Mouse (Mus musculus): Measurements from ENCODE around the gene Mavs. TPM values are rescaled to one million over a fixed set of nuclear protein-coding genes. Genes with fewer than 3 reads are reported as not detected.
A peak's percentile ranks its signal among the peaks of the same experiment; 100 is the strongest.

The Mavs gene
- polyA plus RNA-seq, 1 experiment from 2014 or later = 29.7 TPM

DNA sequence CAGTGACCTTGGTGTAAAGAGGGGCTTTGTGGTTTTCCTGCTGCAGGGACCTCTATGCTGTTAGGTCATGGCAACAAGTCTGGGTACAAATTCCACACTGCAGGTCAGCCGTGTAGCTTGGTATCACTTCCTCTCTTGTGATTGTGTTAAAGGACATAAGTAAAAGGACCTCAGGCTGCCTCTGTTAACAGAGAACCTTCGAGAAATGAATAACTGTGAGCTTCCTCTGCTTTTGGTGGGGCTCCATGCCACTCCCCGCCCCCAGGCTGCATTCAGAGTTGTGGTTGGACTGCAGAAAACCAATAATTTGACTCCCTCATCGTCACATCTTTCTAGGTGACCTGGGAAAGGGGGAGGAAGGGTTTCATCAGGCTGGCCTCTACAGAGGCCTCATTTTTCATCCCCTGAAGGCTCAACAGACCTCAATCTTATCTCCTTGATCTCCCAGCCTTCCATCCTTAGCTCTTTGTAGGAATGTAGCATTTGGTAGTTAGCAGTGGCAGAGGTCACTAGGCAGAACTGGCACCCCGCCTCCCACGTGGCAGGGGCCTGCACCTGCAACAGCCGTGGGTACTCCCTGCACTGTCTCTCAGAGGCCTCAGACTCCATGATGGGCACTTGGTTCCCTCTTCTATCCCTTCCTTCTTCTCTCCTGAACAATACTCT, 1.2 kb downstream of the Mavs start:
- H3K9me3 ChIP-seq (ENCODE audit: control insufficient read depth, low read length) = no peaks in the 10 kb centered on the region
- H3K4me1 ChIP-seq (replicated peaks; ENCODE audit: control insufficient read depth, insufficient read depth, low read length) = peaks cover 39% of the 10 kb centered on the region
- peak overlapping the region; percentile 88 for H3K9ac ChIP-seq (ENCODE audit: low read depth, low read length)
- peak overlapping the region; percentile 81 for H3K4me3 ChIP-seq (ENCODE audit: low read depth, low read length)
- ATAC-seq (replicated peaks; ENCODE audit: low FRiP score) (no peak), DNase-seq (ENCODE audit: low spot score) (no peak)
- no peaks in the 10 kb centered on the region for H3K27me3 ChIP-seq (replicated peaks; ENCODE audit: control insufficient read depth, insufficient read depth, low read length)
- peak overlapping the region; percentile 81 for H3K27ac ChIP-seq (ENCODE audit: low read depth, low read length)
- WGBS = 54% methylated on average over 7 of the region's 7 CpGs
- peaks cover 7% of the 10 kb centered on the region; the same call in 1 of the 2 replicates for H3K36me3 ChIP-seq (ENCODE audit: control insufficient read depth, insufficient read depth, low read length)
- peak overlapping the region; percentile 96 for H3K4me2 ChIP-seq

DNA sequence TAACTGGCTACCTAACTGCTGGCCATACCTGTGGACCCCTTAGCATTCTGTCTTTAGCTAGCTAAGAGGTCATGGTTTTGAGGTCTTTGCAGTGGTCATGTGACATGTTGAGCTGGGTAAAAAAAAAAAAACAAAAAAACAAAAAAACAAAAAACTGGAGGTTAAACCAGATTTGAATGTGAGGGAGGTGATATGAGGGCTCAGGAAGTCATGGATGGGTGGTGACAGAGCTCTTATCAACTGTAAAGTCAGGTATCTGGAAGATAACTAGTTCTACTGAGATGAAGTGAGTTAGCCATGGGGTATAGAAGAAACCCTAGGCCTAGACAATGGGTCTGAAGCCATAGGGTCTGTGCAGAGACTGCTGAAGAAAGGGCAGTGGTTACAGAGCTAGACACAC, 8.3 kb downstream of the Mavs start:
- DNase-seq (ENCODE audit: low spot score) (no peak), ATAC-seq (replicated peaks; ENCODE audit: low FRiP score) (no peak)
- no peaks in the 10 kb centered on the region for H3K9me3 ChIP-seq (ENCODE audit: control insufficient read depth, low read length)
- peaks cover 22% of the 10 kb centered on the region for H3K4me1 ChIP-seq (replicated peaks; ENCODE audit: control insufficient read depth, insufficient read depth, low read length)
- H3K9ac ChIP-seq (ENCODE audit: low read depth, low read length) = no peak overlapping the region
- H3K36me3 ChIP-seq (ENCODE audit: control insufficient read depth, insufficient read depth, low read length) = peaks cover 40% of the 10 kb centered on the region
- no peak overlapping the region for H3K4me2 ChIP-seq
- no peak overlapping the region for H3K4me3 ChIP-seq (ENCODE audit: low read depth, low read length)
- H3K27me3 ChIP-seq (replicated peaks; ENCODE audit: control insufficient read depth, insufficient read depth, low read length) = no peaks in the 10 kb centered on the region
- peak overlapping the region; percentile 46 for H3K27ac ChIP-seq (ENCODE audit: low read depth, low read length)

DNA sequence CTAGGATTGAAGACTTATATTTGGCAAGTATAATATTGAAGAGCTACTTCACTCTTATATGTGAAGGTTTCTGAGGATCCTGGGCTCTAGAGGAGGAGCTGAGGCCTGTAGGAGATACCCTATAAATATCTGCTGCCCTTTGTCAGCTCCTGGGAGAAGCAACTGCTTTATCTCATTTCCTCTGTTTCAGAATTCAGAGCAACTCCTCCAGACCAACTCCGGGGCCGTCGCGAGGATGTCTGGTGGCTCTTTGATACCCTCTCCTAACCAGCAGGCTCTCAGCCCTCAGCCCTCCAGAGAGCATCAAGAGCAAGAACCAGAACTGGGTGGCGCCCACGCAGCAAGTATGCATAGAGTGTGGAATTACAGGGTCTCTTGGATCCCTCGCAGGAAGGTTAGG, 9.1 kb downstream of the Mavs start:
- peak; percentile 68 for ATAC-seq (replicated peaks; ENCODE audit: low FRiP score)
- peak overlapping the region; percentile 46 for H3K27ac ChIP-seq (ENCODE audit: low read depth, low read length)

DNA sequence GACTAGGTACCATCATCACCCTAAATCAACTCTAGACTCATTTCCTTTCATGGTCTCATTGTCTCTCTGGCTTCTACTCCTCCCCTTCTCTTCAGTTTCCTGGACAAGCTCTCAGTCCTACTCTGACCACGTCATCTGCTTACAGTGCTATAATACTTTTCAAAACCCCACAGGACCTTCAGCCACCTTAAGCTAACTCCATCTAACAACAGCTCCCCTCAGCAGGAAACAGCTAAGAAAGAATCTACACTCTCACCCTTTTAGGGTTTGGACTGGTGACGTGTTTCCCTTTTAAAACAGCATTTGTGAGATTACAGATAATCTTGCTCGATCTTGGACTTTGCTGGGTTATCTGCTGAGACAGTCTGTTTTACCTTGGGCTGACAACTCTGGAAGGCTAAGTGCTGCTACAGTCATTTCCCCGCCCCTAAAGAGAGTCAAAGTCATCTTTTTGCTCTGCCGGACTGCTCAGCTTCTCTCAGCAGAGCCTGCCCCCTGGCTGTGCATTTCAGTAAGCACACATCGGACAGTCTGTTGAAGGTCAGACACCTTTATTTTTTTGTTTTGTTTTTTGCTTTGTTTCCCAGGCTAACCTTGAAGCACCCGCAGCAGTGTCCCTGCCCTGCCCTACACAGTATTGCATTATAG, 19.9 kb downstream of the Mavs start:
- H3K4me3 ChIP-seq (ENCODE audit: low read depth, low read length) = no peak overlapping the region; the same call in 1 of the 2 replicates

More for the DNA sequence above, 9.1 kb downstream of the Mavs start:
- H3K4me1 ChIP-seq (replicated peaks; ENCODE audit: control insufficient read depth, insufficient read depth, low read length) = peaks cover 22% of the 10 kb centered on the region
- H3K4me3 ChIP-seq (ENCODE audit: low read depth, low read length) = no peak overlapping the region
- H3K9me3 ChIP-seq (ENCODE audit: control insufficient read depth, low read length) = no peaks in the 10 kb centered on the region
- no peak overlapping the region for H3K4me2 ChIP-seq
- no peak for DNase-seq (ENCODE audit: low spot score)
- WGBS = 48% methylated on average over 7 of the region's 7 CpGs
- peaks cover 40% of the 10 kb centered on the region for H3K36me3 ChIP-seq (ENCODE audit: control insufficient read depth, insufficient read depth, low read length)
- H3K27me3 ChIP-seq (replicated peaks; ENCODE audit: control insufficient read depth, insufficient read depth, low read length) = no peaks in the 10 kb centered on the region
- no peak overlapping the region for H3K9ac ChIP-seq (ENCODE audit: low read depth, low read length)

DNA sequence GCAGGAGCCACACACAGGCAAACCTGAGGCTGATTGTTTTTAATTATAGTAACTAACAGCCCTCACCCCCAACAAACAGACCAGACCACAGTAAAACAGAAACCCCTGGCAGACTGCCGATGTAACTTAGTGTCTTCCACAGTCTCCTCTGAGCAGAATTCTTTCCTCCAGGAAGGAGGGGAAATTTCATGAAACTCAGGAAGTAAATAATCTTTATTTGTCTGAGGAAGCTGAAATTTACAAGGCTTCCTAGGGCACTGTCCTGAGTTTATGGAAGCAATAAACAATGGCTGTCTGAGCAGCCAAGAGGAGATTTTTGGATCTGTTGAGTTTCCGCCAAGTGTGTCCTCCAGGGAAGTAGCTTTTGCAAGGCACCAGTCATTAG, 20.5 kb downstream of the Mavs start:
- ATAC-seq (replicated peaks; ENCODE audit: low FRiP score) (no peak), DNase-seq (ENCODE audit: low spot score) (no peak)
- H3K9ac ChIP-seq (ENCODE audit: low read depth, low read length) = peak overlapping the region; percentile 15; the same call in 1 of the 2 replicates
- peak overlapping the region; percentile 39 for H3K4me2 ChIP-seq
- H3K4me1 ChIP-seq (replicated peaks; ENCODE audit: control insufficient read depth, insufficient read depth, low read length) = peaks cover 25% of the 10 kb centered on the region
- no peaks in the 10 kb centered on the region for H3K36me3 ChIP-seq (ENCODE audit: control insufficient read depth, insufficient read depth, low read length)
- H3K4me3 ChIP-seq (ENCODE audit: low read depth, low read length) = no peak overlapping the region; the same call in 1 of the 2 replicates
- no peaks in the 10 kb centered on the region for H3K9me3 ChIP-seq (ENCODE audit: control insufficient read depth, low read length)
- H3K27ac ChIP-seq (ENCODE audit: low read depth, low read length) = no peak overlapping the region; the same call in 1 of the 2 replicates
- no peaks in the 10 kb centered on the region for H3K27me3 ChIP-seq (replicated peaks; ENCODE audit: control insufficient read depth, insufficient read depth, low read length)
- 67% methylated on average over 2 of the region's 2 CpGs for WGBS

More for the DNA sequence above, 19.9 kb downstream of the Mavs start:
- H3K36me3 ChIP-seq (ENCODE audit: control insufficient read depth, insufficient read depth, low read length) = no peaks in the 10 kb centered on the region
- peak; percentile 84 for ATAC-seq (replicated peaks; ENCODE audit: low FRiP score)
- H3K4me2 ChIP-seq = peak overlapping the region; percentile 39
- DNase-seq (ENCODE audit: low spot score) = no peak
- H3K27me3 ChIP-seq (replicated peaks; ENCODE audit: control insufficient read depth, insufficient read depth, low read length) = no peaks in the 10 kb centered on the region
- H3K27ac ChIP-seq (ENCODE audit: low read depth, low read length) = no peak overlapping the region; the same call in 1 of the 2 replicates
- peaks cover 23% of the 10 kb centered on the region for H3K4me1 ChIP-seq (replicated peaks; ENCODE audit: control insufficient read depth, insufficient read depth, low read length)
- H3K9me3 ChIP-seq (ENCODE audit: control insufficient read depth, low read length) = no peaks in the 10 kb centered on the region
- H3K9ac ChIP-seq (ENCODE audit: low read depth, low read length) = peak overlapping the region; percentile 15; the same call in 1 of the 2 replicates
- whole genome bisulfite sequencing = 11% methylated on average over 7 of the region's 7 CpGs

DNA sequence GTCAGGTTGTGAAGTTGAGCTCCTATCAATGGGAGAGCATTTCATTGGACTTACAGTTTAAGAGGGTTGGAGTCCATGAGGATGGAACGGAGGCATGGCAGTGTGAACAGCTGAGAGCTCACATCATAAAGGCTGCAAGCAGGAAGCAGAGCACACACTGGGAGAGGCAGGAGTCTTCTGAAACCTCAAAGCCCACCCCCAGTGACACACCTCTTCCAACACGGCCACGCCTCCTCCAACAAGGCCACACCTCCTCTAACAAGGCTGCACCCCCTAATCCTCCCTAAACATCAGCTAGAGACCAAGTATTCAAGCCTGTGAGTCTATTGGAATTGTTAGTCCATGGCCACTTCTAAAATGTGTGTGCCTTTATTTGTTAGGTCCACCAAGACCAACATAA, 21.9 kb downstream of the Mavs start:
- H3K4me1 ChIP-seq (replicated peaks; ENCODE audit: control insufficient read depth, insufficient read depth, low read length) = peaks cover 39% of the 10 kb centered on the region
- peak; percentile 16; the same call in 1 of the 2 replicates for ATAC-seq (replicated peaks; ENCODE audit: low FRiP score)

DNA sequence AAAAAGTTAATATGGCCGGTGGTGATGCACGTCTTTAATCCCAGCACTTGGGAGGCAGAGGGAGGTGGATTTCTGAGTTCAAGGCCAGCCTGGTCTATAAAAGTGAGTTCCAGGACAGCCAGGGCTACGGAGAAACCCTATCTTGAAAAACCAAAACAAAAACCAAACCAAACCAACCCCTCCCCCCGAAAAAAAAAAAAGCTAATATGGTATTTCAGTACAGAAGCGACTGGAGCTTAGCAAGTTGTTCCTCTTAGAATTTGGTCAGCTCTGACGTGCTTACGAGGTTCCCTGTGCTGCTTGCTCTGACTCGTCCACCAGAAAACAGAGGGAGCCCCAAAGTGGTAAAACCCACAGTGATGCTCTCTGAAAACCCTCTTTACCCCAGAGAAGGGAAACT, 24.8 kb downstream of the Mavs start:
- ATAC-seq (replicated peaks; ENCODE audit: low FRiP score) (no peak), DNase-seq (ENCODE audit: low spot score) (no peak)
- H3K4me2 ChIP-seq = no peak overlapping the region
- H3K9ac ChIP-seq (ENCODE audit: low read depth, low read length) = no peak overlapping the region
- H3K36me3 ChIP-seq (ENCODE audit: control insufficient read depth, insufficient read depth, low read length) = no peaks in the 10 kb centered on the region
- H3K4me1 ChIP-seq (replicated peaks; ENCODE audit: control insufficient read depth, insufficient read depth, low read length) = peaks cover 45% of the 10 kb centered on the region
- no peaks in the 10 kb centered on the region for H3K9me3 ChIP-seq (ENCODE audit: control insufficient read depth, low read length)
- H3K27ac ChIP-seq (ENCODE audit: low read depth, low read length) = no peak overlapping the region
- WGBS = 74% methylated on average over 8 of the region's 8 CpGs
- H3K27me3 ChIP-seq (replicated peaks; ENCODE audit: control insufficient read depth, insufficient read depth, low read length) = no peaks in the 10 kb centered on the region
- H3K4me3 ChIP-seq (ENCODE audit: low read depth, low read length) = no peak overlapping the region

More for the DNA sequence above, 21.9 kb downstream of the Mavs start:
- H3K27me3 ChIP-seq (replicated peaks; ENCODE audit: control insufficient read depth, insufficient read depth, low read length) = no peaks in the 10 kb centered on the region
- H3K36me3 ChIP-seq (ENCODE audit: control insufficient read depth, insufficient read depth, low read length) = no peaks in the 10 kb centered on the region
- H3K27ac ChIP-seq (ENCODE audit: low read depth, low read length) = no peak overlapping the region
- WGBS = 53% methylated on average over 3 of the region's 3 CpGs
- 0 out of 2 replicates have a peak overlapping the region, but pooled peaks have one; percentile 14 for H3K4me2 ChIP-seq
- no peak overlapping the region for H3K9ac ChIP-seq (ENCODE audit: low read depth, low read length)
- H3K9me3 ChIP-seq (ENCODE audit: control insufficient read depth, low read length) = no peaks in the 10 kb centered on the region
- no peak overlapping the region for H3K4me3 ChIP-seq (ENCODE audit: low read depth, low read length)
- no peak for DNase-seq (ENCODE audit: low spot score)

DNA sequence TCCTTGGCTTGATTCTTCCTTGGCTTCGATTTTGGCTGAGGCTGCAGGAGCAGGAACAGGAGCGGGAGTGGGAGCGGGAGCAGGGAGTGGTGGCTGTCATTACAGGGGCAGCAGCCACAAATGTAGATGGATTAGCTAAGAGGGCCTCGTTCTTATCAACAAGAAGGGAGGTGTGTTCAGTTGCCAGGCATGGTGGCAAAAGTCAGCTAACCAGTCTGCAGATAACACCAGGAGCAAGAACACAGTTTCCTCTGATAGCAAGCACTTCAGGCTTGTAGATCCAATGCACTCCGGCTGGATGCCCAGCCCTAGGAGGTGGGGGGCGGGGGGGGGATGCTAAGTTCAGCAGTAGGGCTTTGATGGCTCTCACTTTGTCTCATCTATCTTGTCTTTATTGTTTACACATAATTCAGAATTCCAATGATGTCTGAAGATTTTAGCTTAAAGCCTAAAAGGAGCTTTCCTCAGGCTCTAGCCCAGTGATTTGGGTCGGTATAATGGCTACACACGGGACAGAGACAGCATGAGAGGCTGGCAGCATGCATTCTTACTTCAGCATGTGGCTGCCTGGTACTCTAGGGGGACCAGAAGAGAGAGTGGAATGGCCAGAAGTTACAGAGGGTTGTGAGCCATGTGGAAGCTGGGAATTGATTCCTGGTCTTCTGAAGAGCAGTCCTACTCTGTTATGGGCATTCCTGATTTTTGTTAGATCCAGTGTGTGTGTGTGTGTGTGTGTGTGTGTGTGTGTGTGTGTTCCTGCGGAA, 26.9 kb downstream of the Mavs start:
- peak overlapping the region; percentile 77 for H3K4me2 ChIP-seq
- peaks cover 43% of the 10 kb centered on the region for H3K4me1 ChIP-seq (replicated peaks; ENCODE audit: control insufficient read depth, insufficient read depth, low read length)
- H3K4me3 ChIP-seq (ENCODE audit: low read depth, low read length) = peak overlapping the region; percentile 14; the same call in 1 of the 2 replicates
- H3K36me3 ChIP-seq (ENCODE audit: control insufficient read depth, insufficient read depth, low read length) = no peaks in the 10 kb centered on the region
- ATAC-seq (replicated peaks; ENCODE audit: low FRiP score) (peak; percentile 47), DNase-seq (ENCODE audit: low spot score) (no peak)
- H3K27ac ChIP-seq (ENCODE audit: low read depth, low read length) = peak overlapping the region; percentile 68
- H3K9me3 ChIP-seq (ENCODE audit: control insufficient read depth, low read length) = no peaks in the 10 kb centered on the region
- H3K9ac ChIP-seq (ENCODE audit: low read depth, low read length) = peak overlapping the region; percentile 39; the same call in 1 of the 2 replicates
- 29% methylated on average over 9 of the region's 9 CpGs for WGBS
- H3K27me3 ChIP-seq (replicated peaks; ENCODE audit: control insufficient read depth, insufficient read depth, low read length) = no peaks in the 10 kb centered on the region

All from liver, embryonic 11.5 days (tissue).